Mouse (Mus musculus): ENCODE data around the gene Rbm47. TPM values are rescaled to one million over a fixed set of nuclear protein-coding genes. Genes with fewer than 3 reads are reported as not detected.

Gene Rbm47
- polyA plus RNA-seq, 1 experiment from 2014 or later, result 3.3 TPM

GRCm38 (mm10) chr5:66089600-66089999 is 83.3 kb downstream of the Rbm47 start:
- no peak overlapping the region for H3K27ac ChIP-seq
- H3K4me1 ChIP-seq, result no peaks in the 10 kb centered on the region
- no peaks in the 10 kb centered on the region for H3K27me3 ChIP-seq (replicated peaks)
- no peaks in the 10 kb centered on the region for H3K9me3 ChIP-seq
- WGBS, result 82% methylated on average over 4 of the region's 4 CpGs
- no peak for ATAC-seq (replicated peaks)
- no peak overlapping the region for H3K4me2 ChIP-seq
- no peaks in the 10 kb centered on the region for H3K36me3 ChIP-seq (replicated peaks)
- H3K4me3 ChIP-seq, result no peak overlapping the region
- H3K9ac ChIP-seq, result no peak overlapping the region

- H3K27me3 ChIP-seq (replicated peaks), result no peaks in the 10 kb centered on the region
- no peak overlapping the region for H3K9ac ChIP-seq
- WGBS, result 84% methylated on average over 5 of the region's 5 CpGs
- H3K4me1 ChIP-seq, result no peaks in the 10 kb centered on the region
- H3K36me3 ChIP-seq (replicated peaks), result no peaks in the 10 kb centered on the region
- H3K4me2 ChIP-seq, result no peak overlapping the region
- no peak overlapping the region for H3K27ac ChIP-seq
- H3K9me3 ChIP-seq, result no peaks in the 10 kb centered on the region
- ATAC-seq (replicated peaks), result no peak
- H3K4me3 ChIP-seq, result no peak overlapping the region
These were observed 84.0 kb downstream of the Rbm47 start for GRCm38 (mm10) chr5:66088902-66089295.

DNA sequence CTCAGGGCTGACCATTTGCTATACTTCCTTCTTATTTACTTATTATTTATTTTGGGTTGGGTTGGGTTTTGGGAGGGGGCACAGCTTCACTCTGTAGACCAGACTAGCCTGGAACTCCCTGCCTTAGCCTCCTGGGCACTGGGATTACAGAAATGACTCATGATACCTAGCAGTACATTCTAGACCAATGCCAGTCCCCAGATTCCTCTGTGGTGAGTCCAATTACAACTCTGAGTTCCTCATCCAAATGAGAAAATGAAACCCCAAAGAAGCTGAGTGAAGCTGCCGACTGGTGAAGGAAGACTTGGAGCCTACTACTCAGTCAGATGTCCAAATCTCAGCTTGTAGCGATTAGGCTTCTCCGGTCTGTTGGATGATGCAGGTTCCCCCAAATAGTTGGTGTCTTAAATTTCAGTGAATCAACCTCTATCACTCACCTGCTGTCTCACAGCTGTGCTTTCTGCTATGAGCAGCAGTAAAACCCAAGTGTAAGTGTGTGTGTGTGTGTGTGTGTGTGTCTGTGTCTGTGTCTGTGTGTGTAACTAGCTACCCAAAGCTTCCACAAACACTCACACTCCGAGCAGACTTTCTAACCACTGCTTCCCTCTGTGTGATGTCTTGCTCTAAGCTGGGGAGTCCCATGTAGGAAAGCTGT is 84.5 kb downstream of the Rbm47 start:
- Histone ChIP-seq H3K36me3 (replicated peaks) (no peaks in the 10 kb centered on the region), H3K4me2 (no peak overlapping the region), H3K9me3 (no peaks in the 10 kb centered on the region), H3K4me1 (no peaks in the 10 kb centered on the region), H3K9ac (no peak overlapping the region), H3K27ac (no peak overlapping the region), H3K4me3 (no peak overlapping the region), H3K27me3 (replicated peaks) (no peaks in the 10 kb centered on the region)
- WGBS, result 90% methylated on average over 4 of the region's 4 CpGs
- no peak for ATAC-seq (replicated peaks)

- Histone ChIP-seq H3K4me1 (no peaks in the 10 kb centered on the region), H3K27ac (no peak overlapping the region), H3K4me2 (no peak overlapping the region), H3K4me3 (no peak overlapping the region), H3K9ac (no peak overlapping the region), H3K27me3 (replicated peaks) (no peaks in the 10 kb centered on the region), H3K36me3 (replicated peaks) (no peaks in the 10 kb centered on the region), H3K9me3 (no peaks in the 10 kb centered on the region)
- WGBS, result 90% methylated on average over 9 of the region's 9 CpGs
- no peak for ATAC-seq (replicated peaks)
These were observed 86.0 kb downstream of the Rbm47 start for GRCm38 (mm10) chr5:66086952-66087351.

- 89% methylated on average over 1 of the region's 1 CpGs for WGBS
- no peaks in the 10 kb centered on the region for H3K27me3 ChIP-seq (replicated peaks)
- H3K9me3 ChIP-seq, result no peaks in the 10 kb centered on the region
- H3K36me3 ChIP-seq (replicated peaks), result no peaks in the 10 kb centered on the region
- no peak overlapping the region for H3K9ac ChIP-seq
- no peaks in the 10 kb centered on the region for H3K4me1 ChIP-seq
- no peak overlapping the region for H3K4me2 ChIP-seq
- no peak overlapping the region for H3K4me3 ChIP-seq
- no peak overlapping the region for H3K27ac ChIP-seq
- no peak for ATAC-seq (replicated peaks)
These were observed 86.6 kb downstream of the Rbm47 start for GRCm38 (mm10) chr5:66086304-66086703.

DNA sequence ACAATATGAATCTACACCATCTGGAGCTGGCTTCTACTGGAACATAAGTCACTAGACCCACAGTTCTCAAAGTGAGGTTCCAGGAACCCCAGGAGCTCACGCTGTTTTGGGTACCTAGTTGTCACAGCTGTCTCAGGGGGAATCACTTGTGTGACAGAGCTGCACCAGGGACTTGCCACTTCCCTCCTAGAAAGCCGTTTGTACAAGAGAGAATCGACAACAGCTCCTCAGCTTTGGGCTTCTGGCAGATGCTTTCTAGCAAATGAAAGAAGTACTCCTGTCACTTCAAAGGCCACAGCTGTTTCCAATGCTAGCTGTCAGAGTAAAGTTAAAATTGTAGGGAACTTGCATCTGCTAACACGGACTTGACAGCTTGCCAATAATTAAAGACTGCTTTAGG is 87.4 kb downstream of the Rbm47 start:
- no peak for ATAC-seq (replicated peaks)
- Histone ChIP-seq H3K4me1 (no peaks in the 10 kb centered on the region), H3K9me3 (no peaks in the 10 kb centered on the region), H3K36me3 (replicated peaks) (no peaks in the 10 kb centered on the region), H3K9ac (no peak overlapping the region), H3K27me3 (replicated peaks) (no peaks in the 10 kb centered on the region), H3K27ac (no peak overlapping the region), H3K4me2 (no peak overlapping the region), H3K4me3 (no peak overlapping the region)
- 60% methylated on average over 4 of the region's 4 CpGs for WGBS

- no peak overlapping the region for H3K9ac ChIP-seq
- ATAC-seq (replicated peaks), result no peak
- H3K9me3 ChIP-seq, result no peaks in the 10 kb centered on the region
- H3K4me2 ChIP-seq, result no peak overlapping the region
- no peaks in the 10 kb centered on the region for H3K36me3 ChIP-seq (replicated peaks)
- no peak overlapping the region for H3K27ac ChIP-seq
- H3K4me3 ChIP-seq, result no peak overlapping the region
- 88% methylated on average over 3 of the region's 3 CpGs for WGBS
- no peaks in the 10 kb centered on the region for H3K27me3 ChIP-seq (replicated peaks)
- no peaks in the 10 kb centered on the region for H3K4me1 ChIP-seq
These were observed 88.4 kb downstream of the Rbm47 start for GRCm38 (mm10) chr5:66084541-66084940.

- H3K4me2 ChIP-seq, result no peak overlapping the region
- H3K9ac ChIP-seq, result no peak overlapping the region
- WGBS, result 34% methylated on average over 7 of the region's 7 CpGs
- no peaks in the 10 kb centered on the region for H3K36me3 ChIP-seq (replicated peaks)
- H3K27ac ChIP-seq, result no peak overlapping the region
- no peaks in the 10 kb centered on the region for H3K9me3 ChIP-seq
- no peaks in the 10 kb centered on the region for H3K4me1 ChIP-seq
- no peaks in the 10 kb centered on the region for H3K27me3 ChIP-seq (replicated peaks)
- no peak overlapping the region for H3K4me3 ChIP-seq
- ATAC-seq (replicated peaks), result no peak
These were observed 89.6 kb downstream of the Rbm47 start for GRCm38 (mm10) chr5:66083350-66083749.

DNA sequence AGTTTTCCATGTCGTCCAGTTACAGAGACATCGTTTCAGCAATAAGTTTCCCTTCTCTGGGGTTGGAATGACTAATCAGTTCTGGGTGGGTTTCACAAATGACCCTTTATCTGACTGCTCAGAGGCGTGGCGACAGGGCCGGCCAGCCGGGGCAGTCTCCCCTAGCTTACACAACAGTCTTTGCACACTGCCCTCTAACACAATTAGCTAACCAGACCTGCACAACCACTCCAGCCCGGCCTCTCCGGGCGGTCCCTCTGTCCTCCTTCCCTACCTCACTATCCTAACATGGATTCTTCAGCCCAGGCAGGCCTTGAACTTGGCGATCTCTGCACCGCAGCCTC is 90.7 kb downstream of the Rbm47 start:
- H3K9me3 ChIP-seq, result no peaks in the 10 kb centered on the region
- no peak overlapping the region for H3K9ac ChIP-seq
- no peaks in the 10 kb centered on the region for H3K27me3 ChIP-seq (replicated peaks)
- H3K4me1 ChIP-seq, result no peaks in the 10 kb centered on the region
- no peaks in the 10 kb centered on the region for H3K36me3 ChIP-seq (replicated peaks)
- no peak overlapping the region for H3K4me3 ChIP-seq
- 84% methylated on average over 11 of the region's 11 CpGs for WGBS
- no peak for ATAC-seq (replicated peaks)
- H3K27ac ChIP-seq, result no peak overlapping the region
- no peak overlapping the region for H3K4me2 ChIP-seq

- WGBS, result 82% methylated on average over 19 of the region's 19 CpGs
- Histone ChIP-seq H3K4me1 (no peaks in the 10 kb centered on the region), H3K9ac (no peak overlapping the region), H3K4me3 (no peak overlapping the region), H3K27ac (no peak overlapping the region), H3K36me3 (replicated peaks) (no peaks in the 10 kb centered on the region), H3K27me3 (replicated peaks) (no peaks in the 10 kb centered on the region), H3K4me2 (no peak overlapping the region), H3K9me3 (no peaks in the 10 kb centered on the region)
- no peak for ATAC-seq (replicated peaks)
These were observed 91.3 kb downstream of the Rbm47 start for GRCm38 (mm10) chr5:66081443-66082228.

GRCm38 (mm10) chr5:66080529-66081220 is 92.2 kb downstream of the Rbm47 start:
- H3K36me3 ChIP-seq (replicated peaks), result no peaks in the 10 kb centered on the region
- no peak for ATAC-seq (replicated peaks)
- H3K27ac ChIP-seq, result no peak overlapping the region
- no peaks in the 10 kb centered on the region for H3K4me1 ChIP-seq
- H3K9me3 ChIP-seq, result no peaks in the 10 kb centered on the region
- WGBS, result 89% methylated on average over 17 of the region's 17 CpGs
- H3K4me3 ChIP-seq, result no peak overlapping the region
- H3K4me2 ChIP-seq, result no peak overlapping the region
- H3K27me3 ChIP-seq (replicated peaks), result no peaks in the 10 kb centered on the region
- H3K9ac ChIP-seq, result no peak overlapping the region

DNA sequence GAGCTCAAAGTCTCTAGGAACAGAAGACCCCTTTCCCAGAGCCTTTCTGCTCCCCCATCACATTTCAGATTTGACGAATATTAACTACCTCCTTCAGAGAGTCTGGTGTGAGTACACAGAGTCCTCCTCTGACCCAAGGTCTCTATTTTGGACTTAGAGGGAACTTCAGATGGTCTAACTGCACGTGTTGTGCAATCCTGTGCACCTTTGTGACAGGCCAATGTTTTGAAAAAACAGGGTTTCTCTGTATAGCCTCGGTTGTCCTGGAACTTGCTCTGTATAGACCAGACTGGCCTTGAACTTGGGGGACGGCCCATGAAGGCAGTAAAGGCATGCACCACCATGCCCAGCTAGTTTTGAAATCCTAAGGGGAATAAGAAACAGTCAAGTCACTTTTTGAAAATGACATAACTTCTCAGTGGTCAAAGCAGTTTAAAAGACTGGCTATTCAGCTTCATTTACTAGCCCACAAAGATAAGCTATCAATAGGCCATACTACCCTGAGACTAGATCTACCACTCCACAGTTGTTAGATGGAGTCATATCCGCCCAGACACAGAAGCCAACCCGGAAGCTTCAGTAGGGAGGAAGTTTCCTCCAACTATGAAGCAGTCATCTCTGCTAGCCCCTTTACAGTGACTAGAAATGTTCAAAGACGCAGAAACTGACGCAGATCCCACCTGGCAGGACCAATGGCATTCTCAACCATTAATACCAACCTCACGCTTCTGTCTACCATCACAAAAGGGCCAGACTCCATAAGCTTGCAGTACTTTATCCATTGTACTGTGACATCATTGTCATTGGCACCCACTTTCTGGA is 93.3 kb downstream of the Rbm47 start:
- Histone ChIP-seq H3K4me1 (no peaks in the 10 kb centered on the region), H3K36me3 (replicated peaks) (no peaks in the 10 kb centered on the region), H3K9ac (no peak overlapping the region), H3K9me3 (no peaks in the 10 kb centered on the region), H3K27me3 (replicated peaks) (no peaks in the 10 kb centered on the region), H3K4me2 (no peak overlapping the region), H3K27ac (no peak overlapping the region), H3K4me3 (no peak overlapping the region)
- ATAC-seq (replicated peaks), result no peak
- whole genome bisulfite sequencing, result 86% methylated on average over 9 of the region's 9 CpGs

Data from midbrain, embryonic 15.5 days (tissue).